Mouse (Mus musculus) ES-Bruce4 (cell line): ENCODE measurements at regions not wholly inside any gene's neighbourhood (a gene's known extent, or its start where the extent isn't known, plus 50 kb on each side); places are given as distances from the start of the nearest gene placed in this dataset.

Source experiments
- H3K27ac ChIP-seq: 2 replicates; pipeline ENCODE4 v1.5.1; 2012; ENCODE audit warnings: low read length, inconsistent platforms; ENCODE audit not compliant: insufficient read depth
- H3K27me3 ChIP-seq: 2 replicates; pipeline ENCODE4 v1.6.1; 2012; ENCODE audit warnings: mild to moderate bottlenecking, low read length, inconsistent platforms; ENCODE audit not compliant: control insufficient read depth, poor library complexity, insufficient read depth, severe bottlenecking
- H3K36me3 ChIP-seq: 2 replicates; pipeline ENCODE4 v1.6.1; 2012; ENCODE audit warnings: inconsistent platforms, mild to moderate bottlenecking, low read length, moderate library complexity; ENCODE audit not compliant: control insufficient read depth, poor library complexity, insufficient read depth, severe bottlenecking
- H3K4me1 ChIP-seq: one replicate; pipeline ENCODE4 v1.8.1; 2011; ENCODE audit warnings: low read length; ENCODE audit not compliant: control insufficient read depth, insufficient read depth
- H3K4me3 ChIP-seq: 2 replicates; pipeline ENCODE4 v1.5.1; 2011; ENCODE audit warnings: low read depth, mild to moderate bottlenecking, low read length
- H3K9ac ChIP-seq: 2 replicates; pipeline ENCODE4 v1.6.1; 2012; ENCODE audit warnings: low read depth, mild to moderate bottlenecking, inconsistent platforms; ENCODE audit not compliant: poor library complexity, severe bottlenecking
- H3K9me3 ChIP-seq: replicated peaks from 2 replicates; pipeline ENCODE4 v1.6.1; 2012; ENCODE audit warnings: mild to moderate bottlenecking, low read length, inconsistent platforms; ENCODE audit not compliant: control insufficient read depth, poor library complexity, insufficient read depth, severe bottlenecking
- CTCF ChIP-seq: IDR thresholded peaks from one replicate; pipeline ENCODE4 v1.8.1; 2011; ENCODE audit warnings: low read depth, low read length
- EP300 ChIP-seq: IDR thresholded peaks from 2 replicates; pipeline ENCODE4 v1.6.1; 2011; ENCODE audit warnings: low read depth, low read length; ENCODE audit not compliant: insufficient read depth
- POLR2A ChIP-seq: IDR thresholded peaks from one replicate; pipeline ENCODE4 v1.8.1; 2011; ENCODE audit warnings: low read length; ENCODE audit not compliant: insufficient read depth

DNA sequence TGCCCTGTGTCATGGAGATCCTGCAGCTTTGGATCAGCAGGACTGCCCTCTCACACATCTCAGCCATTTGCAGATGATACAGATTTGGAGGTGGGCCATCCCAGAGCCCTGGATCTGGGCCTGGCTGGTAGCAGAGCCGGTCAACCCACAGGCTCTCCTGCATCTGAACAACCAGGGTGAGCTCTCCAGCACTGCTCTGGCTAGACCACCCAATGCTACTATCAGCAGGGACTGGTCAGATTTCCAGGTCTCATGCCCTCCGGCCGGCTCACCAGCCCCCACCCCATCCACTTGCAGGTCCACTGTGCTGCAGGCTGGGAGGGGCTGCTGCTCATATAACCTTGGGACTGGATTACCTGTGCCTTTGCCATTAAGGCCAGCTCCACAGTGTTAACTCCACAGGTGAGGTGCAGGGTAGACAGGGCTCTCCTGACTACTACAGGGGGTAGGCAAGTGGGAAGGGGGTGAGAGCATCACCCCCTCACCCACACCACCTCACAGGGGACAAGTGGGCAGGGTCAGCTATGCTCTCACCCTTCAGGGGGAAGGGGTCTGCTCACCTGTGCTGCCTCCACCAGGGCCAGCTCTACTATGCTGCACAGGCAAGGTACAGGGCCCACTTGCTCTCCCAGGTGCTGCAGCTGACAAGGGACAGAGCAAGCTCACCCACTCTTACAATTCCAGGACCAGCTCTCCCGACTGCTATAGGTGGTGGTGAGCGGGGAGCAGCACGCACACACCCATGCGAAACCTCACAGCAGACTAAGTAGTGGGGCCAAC, 81.6 kb downstream of the Gpr65 start:
- no peaks in the 10 kb centered on the region for H3K4me1 ChIP-seq
- peaks cover 7% of the 10 kb centered on the region for H3K9me3 ChIP-seq
- no peak overlapping the region for H3K9ac ChIP-seq
- no peak for TF ChIP-seq EP300
- TF ChIP-seq CTCF = no peak
- TF ChIP-seq POLR2A = no peak
- H3K27ac ChIP-seq = no peak overlapping the region
- no peaks in the 10 kb centered on the region for H3K27me3 ChIP-seq
- no peak overlapping the region for H3K4me3 ChIP-seq
- no peaks in the 10 kb centered on the region for H3K36me3 ChIP-seq

DNA sequence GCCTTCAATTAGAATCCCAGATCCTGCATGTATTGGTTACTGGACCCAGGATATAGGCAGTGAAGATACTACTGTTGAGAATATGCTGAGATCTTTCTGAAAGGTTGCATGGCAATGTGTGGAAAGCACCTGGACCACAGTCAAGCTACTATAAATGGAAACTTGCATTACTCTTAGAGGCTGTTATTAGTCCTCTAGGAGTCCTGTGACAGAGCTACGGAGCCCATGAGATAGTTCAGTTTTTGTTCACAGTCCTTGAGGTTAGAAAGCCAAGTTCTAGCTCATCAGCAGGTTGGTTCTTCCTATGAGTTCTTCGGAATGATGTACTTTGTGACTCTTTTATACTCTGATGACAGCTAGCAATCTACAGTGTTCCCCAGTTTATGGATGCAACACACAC, 84.0 kb downstream of the Gpr65 start:
- H3K4me3 ChIP-seq = no peak overlapping the region
- TF ChIP-seq POLR2A (no peak), CTCF (no peak), EP300 (no peak)
- H3K4me1 ChIP-seq = no peaks in the 10 kb centered on the region
- H3K9ac ChIP-seq = no peak overlapping the region
- no peaks in the 10 kb centered on the region for H3K36me3 ChIP-seq
- H3K9me3 ChIP-seq = peaks cover 7% of the 10 kb centered on the region
- no peak overlapping the region for H3K27ac ChIP-seq
- no peaks in the 10 kb centered on the region for H3K27me3 ChIP-seq

DNA sequence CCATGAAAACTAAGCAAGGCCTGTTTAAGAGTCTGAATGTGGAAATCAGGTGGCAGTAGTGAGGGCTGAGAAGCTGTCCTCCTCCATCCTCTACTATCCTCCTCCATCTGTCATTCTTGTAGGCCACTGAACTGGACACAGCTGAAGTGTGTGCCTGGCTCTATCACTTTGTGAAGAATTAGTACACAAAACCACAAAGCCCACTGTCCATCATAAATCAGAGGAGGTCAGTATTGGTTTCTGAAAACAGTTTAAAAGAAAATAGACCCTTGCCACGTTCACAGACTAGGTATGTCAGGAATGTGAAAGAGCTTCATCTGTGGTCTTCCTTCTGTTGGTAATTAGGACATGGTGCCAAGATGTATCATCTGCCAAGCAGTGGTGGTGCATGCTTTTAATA, 86.1 kb downstream of the Gpr65 start:
- Histone ChIP-seq H3K27me3 (no peaks in the 10 kb centered on the region), H3K9ac (no peak overlapping the region), H3K36me3 (no peaks in the 10 kb centered on the region), H3K4me3 (no peak overlapping the region), H3K9me3 (peaks cover 9% of the 10 kb centered on the region), H3K4me1 (no peaks in the 10 kb centered on the region), H3K27ac (no peak overlapping the region)
- TF ChIP-seq POLR2A (no peak), CTCF (no peak), EP300 (no peak)

DNA sequence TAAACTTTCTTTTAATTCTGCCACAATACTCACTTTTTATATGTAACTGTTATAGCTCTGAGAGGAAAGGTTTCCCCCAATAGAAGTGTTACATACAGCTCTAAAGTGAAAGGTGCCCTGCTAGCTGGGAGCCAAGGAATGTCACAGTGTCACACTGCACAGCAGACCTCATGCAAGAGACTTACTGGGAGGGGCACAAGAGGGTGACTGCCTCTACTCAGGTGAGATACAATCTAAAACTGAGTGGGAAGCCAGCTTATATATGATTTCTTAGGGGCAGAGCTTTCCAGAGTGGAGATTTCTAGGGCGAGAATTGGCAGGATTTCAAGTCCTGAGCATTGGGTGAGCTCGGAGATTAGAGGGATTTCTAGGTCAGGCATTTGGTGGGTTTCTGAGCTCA, 99.1 kb downstream of the Gpr65 start:
- Histone ChIP-seq H3K4me1 (no peaks in the 10 kb centered on the region), H3K27me3 (no peaks in the 10 kb centered on the region), H3K9ac (no peak overlapping the region), H3K36me3 (no peaks in the 10 kb centered on the region), H3K4me3 (no peak overlapping the region), H3K9me3 (peaks cover 5% of the 10 kb centered on the region; the same call in 1 of the 2 replicates), H3K27ac (no peak overlapping the region)
- TF ChIP-seq CTCF = no peak
- no peak for TF ChIP-seq EP300
- TF ChIP-seq POLR2A = no peak

DNA sequence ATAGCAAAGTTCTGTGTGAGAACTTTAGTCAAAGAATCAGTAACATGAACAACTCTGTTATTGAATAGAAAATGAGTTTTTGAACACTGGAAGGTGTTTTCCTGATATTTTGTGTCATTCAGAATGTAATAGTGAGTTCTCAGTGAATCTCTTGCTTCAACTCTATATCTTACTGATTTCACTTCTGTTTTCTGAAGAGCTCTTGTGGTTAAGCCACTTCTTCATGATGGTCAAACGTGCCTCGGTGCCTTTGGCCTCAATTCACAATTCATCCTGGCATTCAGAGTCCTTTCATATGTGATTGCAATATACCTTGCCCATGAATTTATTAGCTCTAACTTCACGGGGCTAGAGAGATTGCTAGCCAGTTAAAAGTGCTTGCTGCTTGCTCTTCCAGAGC, 102.3 kb downstream of the Gpr65 start:
- Histone ChIP-seq H3K27me3 (no peaks in the 10 kb centered on the region), H3K9ac (no peak overlapping the region)

DNA sequence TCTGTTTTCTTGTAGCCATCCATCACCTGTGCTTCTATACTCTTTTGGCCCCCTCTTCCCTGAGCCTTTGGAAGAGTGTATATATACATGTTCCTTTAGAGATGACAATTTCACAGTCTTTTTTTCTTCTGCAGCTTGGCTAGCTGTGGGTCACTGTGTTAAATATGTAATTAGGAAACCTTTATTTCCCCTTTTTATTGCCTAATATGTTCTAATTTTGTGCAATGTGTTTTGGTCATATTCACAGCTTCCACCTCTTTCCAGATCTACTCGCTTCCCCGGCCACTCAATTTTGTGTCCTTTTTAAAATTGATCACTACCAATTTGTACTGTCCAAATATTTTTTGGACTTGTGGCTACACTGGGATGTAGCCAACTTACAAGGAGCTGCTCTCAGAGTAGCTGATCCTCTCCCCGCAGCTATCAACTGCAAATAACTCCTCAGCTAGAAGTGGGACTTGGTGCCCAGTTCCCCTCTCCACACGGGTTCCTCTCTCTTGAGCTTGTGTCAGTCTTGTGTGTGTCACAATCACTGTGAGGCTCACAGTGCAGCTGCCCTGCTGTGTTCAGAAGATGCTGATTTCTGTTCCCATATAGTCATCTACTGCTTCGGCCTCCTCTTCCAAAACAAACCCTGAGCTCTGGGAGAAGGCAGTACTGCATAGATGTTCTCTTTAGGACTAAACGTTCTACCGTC, 106.9 kb downstream of the Gpr65 start:
- TF ChIP-seq POLR2A (no peak), EP300 (no peak), CTCF (no peak)
- no peak overlapping the region for H3K4me3 ChIP-seq
- no peak overlapping the region for H3K9ac ChIP-seq
- no peaks in the 10 kb centered on the region for H3K4me1 ChIP-seq
- no peaks in the 10 kb centered on the region for H3K9me3 ChIP-seq
- no peaks in the 10 kb centered on the region for H3K36me3 ChIP-seq
- H3K27me3 ChIP-seq = no peaks in the 10 kb centered on the region
- no peak overlapping the region for H3K27ac ChIP-seq

More for the DNA sequence above, 102.3 kb downstream of the Gpr65 start:
- Histone ChIP-seq H3K36me3 (no peaks in the 10 kb centered on the region), H3K4me3 (no peak overlapping the region), H3K9me3 (no peaks in the 10 kb centered on the region), H3K4me1 (no peaks in the 10 kb centered on the region), H3K27ac (no peak overlapping the region)
- TF ChIP-seq POLR2A = no peak
- TF ChIP-seq EP300 = no peak
- no peak for TF ChIP-seq CTCF
